28 mouse cellular contexts compared by ENCODE assay signal in genomic region chr9:32373656-32374055, GRCm38 (mm10). TPM values are rescaled to one million over a fixed set of nuclear protein-coding genes. Genes with fewer than 3 reads are reported as not detected.
"Had no signal": no experiment of that assay in that cellular context is flagged by ENCODE, and none has a peak within 500 bp of the region (broad histone marks: within the 10 kb centered on the region; RNA-seq: fewer than 3 reads in every experiment).

No protein-coding gene starts in this region.

- DNase-seq: liver, postnatal 0 days; lung, adult 2 months; lung, postnatal 14 days; lung, postnatal 36 days; retina, postnatal 1 day; right cerebral cortex, adult 18-20 months; right cerebral cortex, postnatal 25 days; right cerebral cortex, postnatal 4 days; spleen, adult 18-20 months; thymus, adult 18-20 months; thymus, postnatal 14 days; thymus, postnatal 36 days had no signal

- H3K4me2 ChIP-seq: lung, embryonic 15.5 days; midbrain, embryonic 11.5 days; midbrain, embryonic 13.5 days; midbrain, embryonic 15.5 days; neural tube, embryonic 13.5 days; neural tube, embryonic 15.5 days had no signal

- H3K4me1 ChIP-seq: lung, embryonic 15.5 days; neural tube, embryonic 15.5 days had no signal

- H3K4me3 ChIP-seq: lung, embryonic 15.5 days; megakaryocyte, embryonic 14.5 days; midbrain, embryonic 13.5 days; midbrain, embryonic 15.5 days; myocyte; neural tube, embryonic 13.5 days; neural tube, embryonic 15.5 days had no signal

- H3K9ac ChIP-seq: liver, postnatal 0 days; lung, embryonic 15.5 days; midbrain, embryonic 13.5 days; midbrain, embryonic 15.5 days; neural tube, embryonic 13.5 days; neural tube, embryonic 15.5 days had no signal

- H3K9me3 ChIP-seq: lung, embryonic 15.5 days; megakaryocyte, embryonic 14.5 days; midbrain, embryonic 13.5 days; midbrain, embryonic 15.5 days; neural tube, embryonic 13.5 days; neural tube, embryonic 15.5 days had no signal

- ATAC-seq: liver, postnatal 0 days; lung, postnatal 0 days; midbrain, embryonic 13.5 days; midbrain, embryonic 15.5 days had no signal

- H3K36me3 ChIP-seq: lung, embryonic 15.5 days; midbrain, embryonic 13.5 days; midbrain, embryonic 15.5 days; neural tube, embryonic 13.5 days; neural tube, embryonic 15.5 days had no signal

- H3K27me3 ChIP-seq: lung, embryonic 15.5 days; midbrain, embryonic 13.5 days; midbrain, embryonic 15.5 days; neural tube, embryonic 13.5 days; neural tube, embryonic 15.5 days had no signal

- H3K27ac ChIP-seq: lung, embryonic 15.5 days; macrophage; midbrain, embryonic 13.5 days; midbrain, embryonic 15.5 days; neural tube, embryonic 13.5 days; neural tube, embryonic 15.5 days had no signal

RNA-seq across cellular contexts. Expression of gene Kcnj1, which starts 1.4 kb away (rescaled TPM):
- total RNA-seq: megakaryocyte progenitor cell, adult 5-6 weeks had no signal
- polyA plus RNA-seq: liver, postnatal 0 days; lung, adult 2 months; lung, embryonic 15.5 days; lung, postnatal 0 days; macrophage; midbrain, embryonic 11.5 days; midbrain, embryonic 13.5 days; midbrain, embryonic 15.5 days; myocyte; neural tube, embryonic 11.5 days; neural tube, embryonic 13.5 days; neural tube, embryonic 15.5 days; small intestine, adult 2 months; stomach, embryonic 14.5 days; stomach, embryonic 16.5 days; thymus, postnatal 0 days had no signal

RNA-seq across cellular contexts. Expression of gene Kcnj5, which starts 29.5 kb away (rescaled TPM):
- polyA plus RNA-seq: myocyte; thymus, postnatal 0 days had no signal
